Mouse (Mus musculus) liver, adult (tissue): ENCODE measurements around the gene Acbd6.

Experiments
- GATA4 ChIP-seq: IDR thresholded peaks from 2 replicates; pipeline ENCODE4 v1.6.1; 2014; ENCODE audit warnings: mild to moderate bottlenecking, low read length; ENCODE audit not compliant: insufficient replicate concordance

Acbd6 gene

GRCm38 (mm10) chr1:155558012-155558842, at the start of gene Acbd6:
Gene Acbd6 (plus strand): TSS chr1:155558120.
- TF ChIP-seq GATA4 = no peak

- no peak for TF ChIP-seq GATA4
Observed at GRCm38 (mm10) chr1:155510263-155510662, 47.7 kb upstream of the Acbd6 start.

GRCm38 (mm10) chr1:155515866-155516265, 42.1 kb upstream of the Acbd6 start:
- no peak for TF ChIP-seq GATA4

GRCm38 (mm10) chr1:155516594-155516993, 41.3 kb upstream of the Acbd6 start:
- TF ChIP-seq GATA4 = no peak

- TF ChIP-seq GATA4 = no peak
Observed at GRCm38 (mm10) chr1:155517060-155517459, 40.9 kb upstream of the Acbd6 start.

- no peak for TF ChIP-seq GATA4
Observed at GRCm38 (mm10) chr1:155520285-155520684, 37.6 kb upstream of the Acbd6 start.

GRCm38 (mm10) chr1:155522493-155522892, 35.4 kb upstream of the Acbd6 start:
- TF ChIP-seq GATA4 = no peak

GRCm38 (mm10) chr1:155526176-155526575, 31.7 kb upstream of the Acbd6 start:
- no peak for TF ChIP-seq GATA4

- no peak for TF ChIP-seq GATA4
Observed at GRCm38 (mm10) chr1:155527027-155527786, 30.7 kb upstream of the Acbd6 start.

- TF ChIP-seq GATA4 = no peak
Observed at GRCm38 (mm10) chr1:155527787-155528158, 30.1 kb upstream of the Acbd6 start.

GRCm38 (mm10) chr1:155528405-155529119, 29.4 kb upstream of the Acbd6 start:
- TF ChIP-seq GATA4 = no peak

- no peak for TF ChIP-seq GATA4
Observed at GRCm38 (mm10) chr1:155529120-155529963, 28.6 kb upstream of the Acbd6 start.

GRCm38 (mm10) chr1:155530561-155531457, 27.1 kb upstream of the Acbd6 start:
- TF ChIP-seq GATA4 = no peak

GRCm38 (mm10) chr1:155532396-155532795, 25.5 kb upstream of the Acbd6 start:
- TF ChIP-seq GATA4 = no peak
